Mouse (Mus musculus): ENCODE data around the gene Usp43. TPM values are rescaled to one million over a fixed set of nuclear protein-coding genes. Genes with fewer than 3 reads are reported as not detected.

The Usp43 gene
- polyA plus RNA-seq, 1 experiment = 0.30 TPM

- H3K27me3 ChIP-seq (ENCODE audit: control insufficient read depth, insufficient read depth, low read length) = no peaks in the 10 kb centered on the region
- H3K4me3 ChIP-seq (ENCODE audit: extremely low read depth, insufficient read depth, insufficient read length) = no peak overlapping the region
- no peaks in the 10 kb centered on the region for H3K36me3 ChIP-seq (ENCODE audit: control insufficient read depth, insufficient read depth, low read length)
- DNase-seq (ENCODE audit: low read depth in 1 of 2, low spot score in 2 of 2) = no peak
- H3K27ac ChIP-seq (ENCODE audit: insufficient read depth, low read length) = no peak overlapping the region
- no peaks in the 10 kb centered on the region for H3K4me1 ChIP-seq (ENCODE audit: control insufficient read depth, insufficient read depth, insufficient read length)
- TF ChIP-seq CTCF (IDR thresholded peaks at IDR 0.05; ENCODE audit: extremely low read depth, insufficient read depth, insufficient read length, insufficient replicate concordance) (no peak), POLR2A (IDR thresholded peaks at IDR 0.05; ENCODE audit: low read depth, low read length) (no peak)
- WGBS = 87% methylated on average over 4 of the region's 4 CpGs
Measured at GRCm38 (mm10) chr11:67903756-67904155, 18.2 kb downstream of the Usp43 start.

DNA sequence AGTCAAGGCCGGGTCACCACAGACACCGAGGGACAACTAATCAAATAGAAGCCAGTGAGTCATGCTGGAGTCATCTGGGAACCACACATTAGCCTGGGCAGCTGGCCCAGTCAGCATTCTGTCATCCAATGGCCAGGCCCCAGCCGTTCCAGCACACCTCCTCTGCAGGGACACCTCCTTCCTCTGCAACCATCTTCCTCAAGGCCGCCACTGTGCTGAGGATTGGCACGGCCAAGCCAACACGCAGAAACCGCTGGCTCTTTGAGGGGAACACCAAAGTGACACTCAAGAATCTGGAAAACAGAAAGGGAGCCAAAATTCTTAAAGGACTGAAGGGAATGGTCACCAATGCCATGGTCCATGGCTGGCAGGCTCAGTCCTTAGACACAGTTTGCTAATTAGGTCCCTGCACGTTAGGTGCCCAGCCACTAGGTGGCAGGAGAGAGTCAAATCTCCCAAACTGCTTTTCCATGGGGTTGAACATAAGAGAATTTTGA, 24.8 kb downstream of the Usp43 start:
- WGBS = 57% methylated on average over 8 of the region's 8 CpGs

GRCm38 (mm10) chr11:67895641-67896040, 26.3 kb downstream of the Usp43 start:
- no peaks in the 10 kb centered on the region for H3K4me1 ChIP-seq (ENCODE audit: control insufficient read depth, insufficient read depth, insufficient read length)
- no peak overlapping the region for H3K27ac ChIP-seq (ENCODE audit: insufficient read depth, low read length)
- H3K4me3 ChIP-seq (ENCODE audit: extremely low read depth, insufficient read depth, insufficient read length) = no peak overlapping the region
- no peaks in the 10 kb centered on the region for H3K36me3 ChIP-seq (ENCODE audit: control insufficient read depth, insufficient read depth, low read length)
- TF ChIP-seq POLR2A (IDR thresholded peaks at IDR 0.05; ENCODE audit: low read depth, low read length) (no peak), CTCF (IDR thresholded peaks at IDR 0.05; ENCODE audit: extremely low read depth, insufficient read depth, insufficient read length, insufficient replicate concordance) (no peak)
- H3K27me3 ChIP-seq (ENCODE audit: control insufficient read depth, insufficient read depth, low read length) = no peaks in the 10 kb centered on the region
- DNase-seq (ENCODE audit: low read depth in 1 of 2, low spot score in 2 of 2) = no peak
- WGBS = 85% methylated on average over 7 of the region's 7 CpGs

More for the DNA sequence above, 24.8 kb downstream of the Usp43 start:
- DNase-seq (ENCODE audit: low read depth in 1 of 2, low spot score in 2 of 2) = peak in 1 of 2 experiments; percentile 41
- Histone ChIP-seq H3K27ac (ENCODE audit: insufficient read depth, low read length) (no peak overlapping the region), H3K36me3 (ENCODE audit: control insufficient read depth, insufficient read depth, low read length) (no peaks in the 10 kb centered on the region), H3K27me3 (ENCODE audit: control insufficient read depth, insufficient read depth, low read length) (no peaks in the 10 kb centered on the region), H3K4me1 (ENCODE audit: control insufficient read depth, insufficient read depth, insufficient read length) (no peaks in the 10 kb centered on the region), H3K4me3 (ENCODE audit: extremely low read depth, insufficient read depth, insufficient read length) (no peak overlapping the region)
- TF ChIP-seq POLR2A (IDR thresholded peaks at IDR 0.05; ENCODE audit: low read depth, low read length) (no peak), CTCF (IDR thresholded peaks at IDR 0.05; ENCODE audit: extremely low read depth, insufficient read depth, insufficient read length, insufficient replicate concordance) (peak; percentile 64; the same call in 1 of the 2 replicates)

DNA sequence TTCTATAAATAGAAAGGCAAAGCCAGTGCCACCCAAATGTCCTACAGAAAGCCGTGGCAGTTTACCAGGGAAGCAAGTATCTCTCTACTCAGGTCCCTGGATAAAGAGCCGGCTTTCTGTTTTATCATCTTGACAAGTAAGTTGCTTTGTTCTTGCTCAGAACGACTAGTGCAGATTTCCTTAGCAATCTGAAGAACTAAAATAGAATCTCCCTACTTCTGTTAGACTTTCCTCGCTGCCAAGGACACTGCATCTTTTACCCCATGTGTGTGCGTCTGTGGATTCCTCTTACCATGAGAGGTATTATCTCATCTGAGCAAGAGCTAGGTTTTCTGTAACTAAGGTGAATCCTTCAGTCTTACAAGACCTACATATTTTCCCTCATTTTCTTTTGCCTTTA, 33.4 kb downstream of the Usp43 start:
- H3K27ac ChIP-seq (ENCODE audit: insufficient read depth, low read length) = no peak overlapping the region
- DNase-seq (ENCODE audit: low read depth in 1 of 2, low spot score in 2 of 2) = no peak
- no peaks in the 10 kb centered on the region for H3K4me1 ChIP-seq (ENCODE audit: control insufficient read depth, insufficient read depth, insufficient read length)
- 78% methylated on average over 5 of the region's 5 CpGs for WGBS
- H3K27me3 ChIP-seq (ENCODE audit: control insufficient read depth, insufficient read depth, low read length) = no peaks in the 10 kb centered on the region
- no peaks in the 10 kb centered on the region for H3K36me3 ChIP-seq (ENCODE audit: control insufficient read depth, insufficient read depth, low read length)
- H3K4me3 ChIP-seq (ENCODE audit: extremely low read depth, insufficient read depth, insufficient read length) = no peak overlapping the region
- no peak for TF ChIP-seq POLR2A (IDR thresholded peaks at IDR 0.05; ENCODE audit: low read depth, low read length)
- no peak for TF ChIP-seq CTCF (IDR thresholded peaks at IDR 0.05; ENCODE audit: extremely low read depth, insufficient read depth, insufficient read length, insufficient replicate concordance)

DNA sequence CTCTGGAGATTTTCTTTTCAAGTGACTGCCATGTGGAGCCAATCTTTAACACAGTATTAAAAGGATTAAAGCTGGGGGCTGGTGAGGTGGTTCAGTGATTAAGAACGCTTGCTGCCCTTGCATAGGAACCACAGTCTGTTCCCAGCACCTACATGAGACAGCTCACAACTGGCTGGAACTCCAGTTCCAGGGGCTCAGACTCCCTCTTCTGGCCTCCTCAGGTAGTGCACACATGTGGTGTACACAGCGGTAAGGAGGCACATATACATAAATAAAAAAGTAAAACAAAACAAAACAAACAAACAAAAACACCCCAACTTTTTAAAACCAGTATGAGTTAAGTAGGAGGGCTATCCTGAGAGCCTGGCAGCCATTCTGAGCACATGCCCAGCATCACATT, 36.0 kb downstream of the Usp43 start:
- WGBS = 89% methylated on average over 2 of the region's 2 CpGs
- no peak for DNase-seq (ENCODE audit: low read depth in 1 of 2, low spot score in 2 of 2)
- Histone ChIP-seq H3K4me3 (ENCODE audit: extremely low read depth, insufficient read depth, insufficient read length) (no peak overlapping the region), H3K27ac (ENCODE audit: insufficient read depth, low read length) (no peak overlapping the region), H3K36me3 (ENCODE audit: control insufficient read depth, insufficient read depth, low read length) (no peaks in the 10 kb centered on the region), H3K27me3 (ENCODE audit: control insufficient read depth, insufficient read depth, low read length) (no peaks in the 10 kb centered on the region), H3K4me1 (ENCODE audit: control insufficient read depth, insufficient read depth, insufficient read length) (no peaks in the 10 kb centered on the region)
- TF ChIP-seq POLR2A (IDR thresholded peaks at IDR 0.05; ENCODE audit: low read depth, low read length) (no peak), CTCF (IDR thresholded peaks at IDR 0.05; ENCODE audit: extremely low read depth, insufficient read depth, insufficient read length, insufficient replicate concordance) (no peak)

- 85% methylated on average over 9 of the region's 9 CpGs for WGBS
- H3K27me3 ChIP-seq (ENCODE audit: control insufficient read depth, insufficient read depth, low read length) = no peaks in the 10 kb centered on the region
Measured at GRCm38 (mm10) chr11:67865521-67866197, 56.3 kb downstream of the Usp43 start.

DNA sequence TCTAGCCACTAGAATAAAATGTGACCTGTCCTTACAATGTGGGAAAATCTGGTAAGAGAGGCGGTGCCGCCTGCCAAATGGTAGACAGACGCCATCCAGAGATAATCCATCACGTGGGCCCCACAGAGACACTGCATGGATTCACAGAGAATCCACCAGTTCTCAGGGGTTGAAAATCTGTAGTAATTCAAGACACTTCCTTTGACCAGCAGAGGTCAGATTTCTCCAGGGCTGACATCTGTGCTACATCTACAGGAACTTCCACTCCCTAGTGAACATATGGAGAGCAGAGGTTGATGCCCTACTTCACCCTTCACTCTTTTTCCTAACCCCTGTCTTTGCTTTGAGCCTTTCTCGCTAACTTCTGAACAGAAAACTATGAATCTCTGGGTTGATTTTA, 56.9 kb downstream of the Usp43 start:
- Histone ChIP-seq H3K36me3 (ENCODE audit: control insufficient read depth, insufficient read depth, low read length) (no peaks in the 10 kb centered on the region), H3K4me3 (ENCODE audit: extremely low read depth, insufficient read depth, insufficient read length) (no peak overlapping the region), H3K27me3 (ENCODE audit: control insufficient read depth, insufficient read depth, low read length) (no peaks in the 10 kb centered on the region), H3K27ac (ENCODE audit: insufficient read depth, low read length) (no peak overlapping the region), H3K4me1 (ENCODE audit: control insufficient read depth, insufficient read depth, insufficient read length) (no peaks in the 10 kb centered on the region)
- no peak for DNase-seq (ENCODE audit: low read depth in 1 of 2, low spot score in 2 of 2)
- 78% methylated on average over 5 of the region's 5 CpGs for WGBS
- no peak for TF ChIP-seq CTCF (IDR thresholded peaks at IDR 0.05; ENCODE audit: extremely low read depth, insufficient read depth, insufficient read length, insufficient replicate concordance)
- no peak for TF ChIP-seq POLR2A (IDR thresholded peaks at IDR 0.05; ENCODE audit: low read depth, low read length)

More at GRCm38 (mm10) chr11:67865521-67866197, 56.3 kb downstream of the Usp43 start:
- Histone ChIP-seq H3K4me1 (ENCODE audit: control insufficient read depth, insufficient read depth, insufficient read length) (no peaks in the 10 kb centered on the region), H3K36me3 (ENCODE audit: control insufficient read depth, insufficient read depth, low read length) (no peaks in the 10 kb centered on the region), H3K27ac (ENCODE audit: insufficient read depth, low read length) (no peak overlapping the region), H3K4me3 (ENCODE audit: extremely low read depth, insufficient read depth, insufficient read length) (no peak overlapping the region)
- DNase-seq (ENCODE audit: low read depth in 1 of 2, low spot score in 2 of 2) = no peak
- TF ChIP-seq CTCF (IDR thresholded peaks at IDR 0.05; ENCODE audit: extremely low read depth, insufficient read depth, insufficient read length, insufficient replicate concordance) (no peak), POLR2A (IDR thresholded peaks at IDR 0.05; ENCODE audit: low read depth, low read length) (no peak)

Data from spleen, adult 2 months (tissue).